Mouse (Mus musculus) lung, embryonic 16.5 days (tissue): ENCODE measurements around the gene D430041D05Rik. TPM values are rescaled to one million over a fixed set of nuclear protein-coding genes. Genes with fewer than 3 reads are reported as not detected.

Experiments used
- ATAC-seq: fragments of 200-750 bp; cut with Nextera tagmentation; 2 replicates; pipeline ENCODE4 v1.8.0; 2017; ENCODE audit warnings: low read depth, mild to moderate bottlenecking, moderate library complexity
- H3K27ac ChIP-seq: fragments of 300-500 bp; sonication (generic); 2 replicates; pipeline ENCODE4 v1.5.1; 2014; ENCODE audit warnings: mild to moderate bottlenecking, control low read depth, low read length
- H3K27me3 ChIP-seq: fragments of 300-500 bp; sonication (generic); 2 replicates; pipeline ENCODE4 v1.6.1; 2014; ENCODE audit warnings: low read depth, low read length, mixed read lengths; ENCODE audit not compliant: control insufficient read depth, insufficient read depth
- H3K36me3 ChIP-seq: fragments of 300-500 bp; sonication (generic); 2 replicates; pipeline ENCODE4 v1.6.1; 2014; ENCODE audit warnings: low read length; ENCODE audit not compliant: control insufficient read depth, insufficient read depth
- H3K4me1 ChIP-seq: fragments of 300-500 bp; sonication (generic); replicated peaks from 2 replicates; pipeline ENCODE4 v1.6.1; 2014; ENCODE audit warnings: low read length, mixed read lengths; ENCODE audit not compliant: control insufficient read depth, insufficient read depth
- H3K4me2 ChIP-seq: fragments of 300-500 bp; sonication (generic); 2 replicates; pipeline ENCODE4 v1.6.1; 2014; ENCODE audit warnings: low read depth, low read length, control low read depth
- H3K4me3 ChIP-seq: fragments of 300-500 bp; sonication (generic); 2 replicates; pipeline ENCODE4 v1.5.1; 2014; ENCODE audit warnings: mild to moderate bottlenecking, low read length, control low read depth
- H3K9ac ChIP-seq: fragments of 300-500 bp; sonication (generic); 2 replicates; pipeline ENCODE4 v1.6.1; 2014; ENCODE audit warnings: low read length, control low read depth
- H3K9me3 ChIP-seq: fragments of 300-500 bp; sonication (generic); 2 replicates; pipeline ENCODE4 v1.6.1; 2016; ENCODE audit warnings: low read length; ENCODE audit not compliant: control insufficient read depth
- WGBS: fragments of 180-500 bp; shearing (Covaris S2); extraction: QIAGEN DNeasy Blood & Tissue Kit; methylation state at CpG from one replicate; pipeline ENCODE4 v1.1.7; 2014; 5-methylcytosine and 5-hydroxymethylcytosine counted together
- polyA plus RNA-seq: library from polyadenylated mRNA; unstranded; fragments of >200 nt; fragmentation: Nextera tagmentation; extraction: Ambion mirVana; gene quantifications from 2 replicates; pipeline ENCODE4 v1.2.1, GENCODE M21; 2015

The D430041D05Rik gene
- polyA plus RNA-seq, 1 experiment from 2014 or later, result 0.70 TPM

DNA sequence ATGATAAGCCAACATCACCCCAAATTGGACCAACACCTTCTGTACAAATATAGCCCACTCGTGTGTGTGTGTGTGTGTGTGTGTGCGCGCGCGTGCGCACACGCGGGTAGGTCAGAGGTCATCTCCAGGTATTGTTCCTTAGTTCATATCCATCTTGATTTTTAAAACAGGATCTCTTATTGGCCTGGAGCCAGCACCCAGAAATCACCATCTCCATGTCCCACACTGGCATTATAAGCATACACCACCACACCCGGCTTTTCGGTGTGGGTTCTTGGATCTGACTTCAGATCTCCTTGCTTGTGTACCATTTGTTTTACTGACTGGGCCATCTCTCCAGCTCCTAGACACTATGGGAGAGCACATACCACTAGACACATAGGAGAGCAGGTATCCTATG lies 91.4 kb downstream of the D430041D05Rik start:
- Histone ChIP-seq H3K4me2 (no peak overlapping the region), H3K27me3 (no peaks in the 10 kb centered on the region), H3K9me3 (no peaks in the 10 kb centered on the region), H3K27ac (no peak overlapping the region), H3K4me3 (no peak overlapping the region), H3K9ac (no peak overlapping the region), H3K4me1 (no peaks in the 10 kb centered on the region), H3K36me3 (no peaks in the 10 kb centered on the region)
- 92% methylated on average over 10 of the region's 10 CpGs for WGBS
- no peak for ATAC-seq

DNA sequence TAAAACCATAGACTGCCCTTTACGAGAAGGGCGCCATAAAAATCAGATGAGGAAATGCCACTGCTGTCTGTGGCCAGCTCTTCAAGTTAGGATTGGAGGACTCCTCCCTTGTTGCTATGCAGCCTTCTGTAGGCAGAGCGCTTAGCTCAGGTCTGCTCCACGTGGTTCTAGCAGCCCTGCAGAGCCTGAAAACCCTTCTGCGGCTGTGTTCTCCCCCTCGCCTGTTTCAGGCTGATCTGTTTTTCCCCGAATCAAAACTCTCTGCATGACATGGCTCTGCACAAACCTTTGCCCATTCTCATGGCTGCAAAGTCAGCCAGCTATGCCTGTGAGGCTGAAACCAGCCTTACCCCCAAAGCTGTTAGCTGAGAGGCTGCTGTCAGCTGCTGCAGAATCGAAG lies 91.9 kb downstream of the D430041D05Rik start:
- no peaks in the 10 kb centered on the region for H3K4me1 ChIP-seq
- no peak for ATAC-seq
- no peaks in the 10 kb centered on the region for H3K27me3 ChIP-seq
- no peaks in the 10 kb centered on the region for H3K36me3 ChIP-seq
- no peaks in the 10 kb centered on the region for H3K9me3 ChIP-seq
- WGBS, result 41% methylated on average over 8 of the region's 8 CpGs
- no peak overlapping the region for H3K27ac ChIP-seq
- H3K9ac ChIP-seq, result no peak overlapping the region
- H3K4me2 ChIP-seq, result no peak overlapping the region
- H3K4me3 ChIP-seq, result no peak overlapping the region

DNA sequence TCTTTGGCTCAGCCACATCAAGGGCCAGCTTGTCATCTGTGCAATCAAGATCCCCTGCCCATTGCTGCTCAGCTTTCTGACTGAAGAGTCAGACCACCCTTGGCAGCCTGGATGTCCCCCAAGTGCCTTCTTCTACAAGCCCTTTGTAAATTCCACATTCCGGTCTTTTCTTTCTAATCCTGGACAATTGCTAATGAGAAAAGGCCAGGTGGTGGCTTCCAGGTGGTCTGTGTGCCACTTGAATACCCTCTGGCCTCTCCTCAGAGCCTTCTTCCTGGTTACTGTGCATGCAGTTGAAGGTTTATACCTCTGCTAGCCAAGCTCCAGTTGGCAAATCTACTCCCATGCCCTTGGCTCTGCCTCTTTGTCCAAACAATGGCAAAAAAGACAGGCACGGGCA lies 92.6 kb downstream of the D430041D05Rik start:
- ATAC-seq, result no peak
- H3K9me3 ChIP-seq, result no peaks in the 10 kb centered on the region
- H3K27ac ChIP-seq, result no peak overlapping the region
- H3K4me1 ChIP-seq, result no peaks in the 10 kb centered on the region
- H3K27me3 ChIP-seq, result no peaks in the 10 kb centered on the region
- 70% methylated on average over 2 of the region's 2 CpGs for WGBS
- no peaks in the 10 kb centered on the region for H3K36me3 ChIP-seq
- H3K4me3 ChIP-seq, result no peak overlapping the region
- no peak overlapping the region for H3K4me2 ChIP-seq
- H3K9ac ChIP-seq, result no peak overlapping the region

DNA sequence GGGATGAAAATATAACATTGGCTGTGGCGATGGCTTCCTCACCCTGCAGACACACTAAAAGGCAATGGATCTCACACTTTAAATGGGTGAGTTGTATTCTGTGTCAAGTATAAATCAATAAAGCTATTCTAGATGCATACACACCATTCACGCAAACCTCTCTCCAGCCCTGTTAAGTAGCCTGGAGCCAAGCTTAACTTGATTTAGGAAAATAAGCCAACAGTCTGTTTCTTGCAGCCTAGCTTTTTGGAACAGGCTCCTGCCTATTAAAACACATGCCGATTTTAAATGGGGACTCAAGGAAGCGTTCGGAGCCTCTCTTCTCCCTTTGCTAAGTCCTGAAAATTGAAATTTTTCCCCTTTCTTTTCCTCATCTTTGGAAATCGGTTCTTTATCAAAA lies 93.2 kb downstream of the D430041D05Rik start:
- no peak for ATAC-seq

DNA sequence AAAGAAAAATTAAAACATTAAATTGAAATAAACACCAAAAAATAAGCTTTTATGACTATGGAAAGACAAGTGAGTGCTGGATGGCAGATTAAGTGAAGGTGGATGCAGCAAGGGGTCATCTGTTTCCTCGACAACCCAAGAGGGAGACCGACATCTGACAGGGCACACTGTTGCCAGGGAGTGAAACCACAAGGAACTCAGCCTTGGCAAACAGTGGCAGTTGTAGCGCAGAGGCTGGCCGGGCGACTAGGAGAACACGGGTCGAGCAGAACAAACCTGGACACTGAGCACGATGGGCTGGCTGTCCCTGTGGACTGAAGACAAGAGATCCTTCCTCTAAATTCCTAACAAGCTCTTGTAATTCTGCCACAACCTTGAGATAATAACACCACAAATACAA lies 94.3 kb downstream of the D430041D05Rik start:
- H3K36me3 ChIP-seq, result no peaks in the 10 kb centered on the region
- H3K4me2 ChIP-seq, result no peak overlapping the region
- no peak for ATAC-seq
- no peaks in the 10 kb centered on the region for H3K4me1 ChIP-seq
- H3K27me3 ChIP-seq, result no peaks in the 10 kb centered on the region
- H3K4me3 ChIP-seq, result no peak overlapping the region
- H3K27ac ChIP-seq, result no peak overlapping the region
- H3K9ac ChIP-seq, result no peak overlapping the region
- 70% methylated on average over 8 of the region's 8 CpGs for WGBS
- no peaks in the 10 kb centered on the region for H3K9me3 ChIP-seq

More for the DNA sequence above, 93.2 kb downstream of the D430041D05Rik start:
- H3K9ac ChIP-seq, result no peak overlapping the region
- H3K36me3 ChIP-seq, result no peaks in the 10 kb centered on the region
- H3K4me2 ChIP-seq, result no peak overlapping the region
- WGBS, result 85% methylated on average over 6 of the region's 6 CpGs
- H3K27ac ChIP-seq, result no peak overlapping the region
- no peaks in the 10 kb centered on the region for H3K9me3 ChIP-seq
- no peaks in the 10 kb centered on the region for H3K27me3 ChIP-seq
- H3K4me1 ChIP-seq, result no peaks in the 10 kb centered on the region
- no peak overlapping the region for H3K4me3 ChIP-seq

- H3K4me1 ChIP-seq, result no peaks in the 10 kb centered on the region
- no peaks in the 10 kb centered on the region for H3K27me3 ChIP-seq
- H3K4me2 ChIP-seq, result no peak overlapping the region
- no peak overlapping the region for H3K9ac ChIP-seq
- no peaks in the 10 kb centered on the region for H3K36me3 ChIP-seq
- H3K27ac ChIP-seq, result no peak overlapping the region
- H3K4me3 ChIP-seq, result no peak overlapping the region
- H3K9me3 ChIP-seq, result no peaks in the 10 kb centered on the region
- WGBS, result 74% methylated on average over 6 of the region's 6 CpGs
- ATAC-seq, result no peak
These were observed 97.6 kb downstream of the D430041D05Rik start for GRCm38 (mm10) chr2:104313246-104313645.

- Histone ChIP-seq H3K4me2 (no peak overlapping the region), H3K36me3 (no peaks in the 10 kb centered on the region), H3K27ac (no peak overlapping the region), H3K4me1 (no peaks in the 10 kb centered on the region), H3K9me3 (no peaks in the 10 kb centered on the region), H3K4me3 (no peak overlapping the region), H3K9ac (no peak overlapping the region), H3K27me3 (no peaks in the 10 kb centered on the region)
- no peak for ATAC-seq
- 57% methylated on average over 4 of the region's 4 CpGs for WGBS
These were observed 103.7 kb downstream of the D430041D05Rik start for GRCm38 (mm10) chr2:104307102-104307501.

- Histone ChIP-seq H3K4me2 (no peak overlapping the region), H3K9me3 (no peaks in the 10 kb centered on the region), H3K27ac (no peak overlapping the region), H3K4me3 (no peak overlapping the region), H3K27me3 (no peaks in the 10 kb centered on the region; the same call in 1 of the 2 replicates), H3K4me1 (no peaks in the 10 kb centered on the region), H3K9ac (no peak overlapping the region), H3K36me3 (no peaks in the 10 kb centered on the region)
- 69% methylated on average over 5 of the region's 5 CpGs for WGBS
- ATAC-seq, result no peak
These were observed 105.1 kb downstream of the D430041D05Rik start for GRCm38 (mm10) chr2:104305722-104306121.

- 65% methylated on average over 1 of the region's 1 CpGs for WGBS
- H3K36me3 ChIP-seq, result no peaks in the 10 kb centered on the region
- H3K9ac ChIP-seq, result no peak overlapping the region
- H3K4me2 ChIP-seq, result no peak overlapping the region
- H3K27me3 ChIP-seq, result no peaks in the 10 kb centered on the region; the same call in 1 of the 2 replicates
- no peak overlapping the region for H3K27ac ChIP-seq
- H3K4me1 ChIP-seq, result no peaks in the 10 kb centered on the region
- ATAC-seq, result no peak
- H3K9me3 ChIP-seq, result no peaks in the 10 kb centered on the region
- H3K4me3 ChIP-seq, result no peak overlapping the region
These were observed 110.9 kb downstream of the D430041D05Rik start for GRCm38 (mm10) chr2:104299912-104300311.

DNA sequence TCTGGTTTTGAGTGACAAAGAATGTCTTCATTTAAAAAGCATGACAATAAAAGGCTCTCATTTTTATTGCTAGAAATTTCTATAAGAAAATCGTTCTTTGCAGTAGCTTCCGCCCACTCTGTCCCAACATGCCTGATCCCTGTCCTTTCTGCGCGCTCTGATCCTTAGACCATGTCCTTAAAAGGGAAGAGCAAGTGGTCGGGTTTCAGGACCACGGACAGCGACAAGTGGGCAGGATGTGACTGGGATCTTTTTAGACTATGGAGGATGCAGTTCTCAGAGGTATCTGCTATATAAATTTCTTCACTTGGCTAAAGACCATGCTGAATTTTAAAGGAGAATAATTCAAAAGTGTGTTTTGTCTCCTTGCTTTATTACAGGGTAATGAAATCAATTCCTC lies 111.7 kb downstream of the D430041D05Rik start:
- Histone ChIP-seq H3K27me3 (no peaks in the 10 kb centered on the region; the same call in 1 of the 2 replicates), H3K4me2 (no peak overlapping the region), H3K4me1 (no peaks in the 10 kb centered on the region), H3K27ac (no peak overlapping the region), H3K9ac (no peak overlapping the region), H3K9me3 (no peaks in the 10 kb centered on the region), H3K36me3 (no peaks in the 10 kb centered on the region), H3K4me3 (no peak overlapping the region)
- ATAC-seq, result peak; percentile 65; the same call in 1 of the 2 replicates
- WGBS, result 11% methylated on average over 7 of the region's 7 CpGs
